Mouse (Mus musculus): ENCODE measurements around the gene Alg9.

Gene Alg9

GRCm38 (mm10) chr9:50774991-50775612 is at the start of gene Alg9, which contains the start of gene 1110032A03Rik:
TSS of gene Alg9 (plus strand) at chr9:50775019.
TSS of gene 1110032A03Rik (minus strand) at chr9:50775520.
- DNase-seq (ENCODE audit: low spot score): peak; percentile 88

GRCm38 (mm10) chr9:50725921-50726590 is 48.8 kb upstream of the Alg9 start:
- DNase-seq (ENCODE audit: low spot score): no peak

GRCm38 (mm10) chr9:50727171-50727924 is 47.5 kb upstream of the Alg9 start:
- peak; percentile 34 for DNase-seq (ENCODE audit: low spot score)

- peak; percentile 88 for DNase-seq (ENCODE audit: low spot score)
Measured at GRCm38 (mm10) chr9:50727925-50728651, 46.7 kb upstream of the Alg9 start.

- DNase-seq (ENCODE audit: low spot score): no peak
Measured at GRCm38 (mm10) chr9:50729600-50729999, 45.2 kb upstream of the Alg9 start.

- DNase-seq (ENCODE audit: low spot score): no peak
Measured at GRCm38 (mm10) chr9:50732560-50732959, 42.3 kb upstream of the Alg9 start.

GRCm38 (mm10) chr9:50734989-50735388 is 39.8 kb upstream of the Alg9 start:
- DNase-seq (ENCODE audit: low spot score): peak; percentile 78

- DNase-seq (ENCODE audit: low spot score): peak; percentile 95
Measured at GRCm38 (mm10) chr9:50738914-50739870, 35.6 kb upstream of the Alg9 start, which contains the start of gene Dixdc1. TSS of gene Dixdc1 (minus strand) at chr9:50739517.

GRCm38 (mm10) chr9:50740867-50741784 is 33.7 kb upstream of the Alg9 start:
- DNase-seq (ENCODE audit: low spot score): no peak

GRCm38 (mm10) chr9:50742261-50742660 is 32.6 kb upstream of the Alg9 start:
- DNase-seq (ENCODE audit: low spot score): no peak

- no peak for DNase-seq (ENCODE audit: low spot score)
Measured at GRCm38 (mm10) chr9:50742744-50743143, 32.1 kb upstream of the Alg9 start.

GRCm38 (mm10) chr9:50745806-50746205 is 29.0 kb upstream of the Alg9 start:
- no peak for DNase-seq (ENCODE audit: low spot score)

GRCm38 (mm10) chr9:50746214-50746677 is 28.6 kb upstream of the Alg9 start, which contains the start of gene 2310030G06Rik:
TSS of gene 2310030G06Rik (minus strand) at chr9:50746536.
- no peak for DNase-seq (ENCODE audit: low spot score)

GRCm38 (mm10) chr9:50750706-50751105 is 24.1 kb upstream of the Alg9 start:
- no peak for DNase-seq (ENCODE audit: low spot score)

GRCm38 (mm10) chr9:50751323-50751722 is 23.5 kb upstream of the Alg9 start, which contains the start of gene Cryab:
TSS of gene Cryab (plus strand) at chr9:50751325.
- DNase-seq (ENCODE audit: low spot score): no peak

- DNase-seq (ENCODE audit: low spot score): no peak
Measured at GRCm38 (mm10) chr9:50752054-50752602, 22.7 kb upstream of the Alg9 start, which contains the start of gene Hspb2. TSS of gene Hspb2 (minus strand) at chr9:50752354.

- peak; percentile 81 for DNase-seq (ENCODE audit: low spot score)
Measured at GRCm38 (mm10) chr9:50752784-50753615, 21.8 kb upstream of the Alg9 start.

GRCm38 (mm10) chr9:50753947-50754346 is 20.9 kb upstream of the Alg9 start:
- DNase-seq (ENCODE audit: low spot score): peak; percentile 48
